Mouse (Mus musculus) brown adipose tissue, adult 24 weeks (tissue): ENCODE results near the gene Lbh. TPM values are rescaled to one million over a fixed set of nuclear protein-coding genes. Genes with fewer than 3 reads are reported as not detected.

Source experiments
- H3K27ac ChIP-seq: fragments of 200-500 bp; replicated peaks from 2 replicates; pipeline ENCODE4 v1.5.1; 2012; ENCODE audit warnings: low read depth, mild to moderate bottlenecking, low read length
- H3K4me1 ChIP-seq: fragments of 200-500 bp; 2 replicates; pipeline ENCODE4 v1.6.1; 2012; ENCODE audit warnings: low read length, mixed read lengths; ENCODE audit not compliant: control insufficient read depth, insufficient read depth, insufficient read length
- H3K4me3 ChIP-seq: fragments of 200-500 bp; 2 replicates; pipeline ENCODE4 v1.5.1; 2012; ENCODE audit warnings: low read depth, mild to moderate bottlenecking, low read length, moderate library complexity; ENCODE audit not compliant: insufficient read depth
- polyA plus RNA-seq: library from polyadenylated mRNA; stranded (reverse); fragments of >200 nt; gene quantifications from 2 replicates; pipeline ENCODE4 v1.2.4, GENCODE M21; 2012; ENCODE audit not compliant: missing spikeins, insufficient read depth, insufficient read length

Lbh gene
- polyA plus RNA-seq, 1 experiment, result 15.8 TPM

DNA sequence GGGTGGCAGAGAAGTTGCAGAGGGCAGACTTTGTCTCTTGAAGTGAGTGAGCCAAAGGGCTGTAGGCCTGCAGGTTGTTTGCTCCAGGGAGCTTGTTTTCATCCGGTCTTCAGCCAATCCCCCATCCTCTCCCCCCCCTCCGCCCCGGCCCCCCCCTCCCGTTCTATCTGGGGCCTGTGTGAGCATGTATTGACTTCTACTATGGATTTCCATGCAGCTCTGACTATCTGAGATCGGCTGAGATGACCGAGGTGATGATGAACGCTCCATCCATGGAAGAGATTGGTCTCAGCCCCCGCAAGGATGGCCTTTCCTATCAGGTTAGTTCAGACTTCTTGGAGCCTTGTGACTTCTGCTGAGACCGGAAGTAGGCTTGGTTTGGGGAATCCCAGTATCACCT lies 2.9 kb downstream of the Lbh start:
- Histone ChIP-seq H3K4me1 (peaks cover 17% of the 10 kb centered on the region), H3K27ac (no peak overlapping the region), H3K4me3 (no peak overlapping the region)

- no peak overlapping the region for H3K27ac ChIP-seq
- H3K4me1 ChIP-seq, result peaks cover 28% of the 10 kb centered on the region
- H3K4me3 ChIP-seq, result no peak overlapping the region
Observed at GRCm38 (mm10) chr17:72922206-72922605, 4.1 kb downstream of the Lbh start.

DNA sequence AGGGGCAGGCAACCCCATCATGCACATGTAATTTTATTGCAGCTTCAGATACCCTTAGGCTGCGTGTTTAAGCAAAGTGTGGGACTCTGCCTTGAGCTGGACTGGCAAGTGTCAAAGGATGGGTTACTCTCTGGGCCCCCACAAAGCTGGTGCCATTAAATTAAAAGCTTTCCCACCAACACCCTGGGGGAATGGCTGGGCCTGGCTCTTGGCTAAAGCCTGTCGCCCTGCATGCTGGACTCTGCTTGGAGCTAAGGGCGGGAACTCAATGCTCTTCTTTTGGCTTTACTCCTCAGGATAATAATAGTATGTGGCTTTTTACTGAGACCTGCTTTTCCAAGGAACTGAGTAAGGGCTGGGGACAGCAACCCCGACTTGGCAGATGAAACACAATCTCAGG lies 5.2 kb downstream of the Lbh start:
- Histone ChIP-seq H3K4me3 (no peak overlapping the region), H3K27ac (no peak overlapping the region), H3K4me1 (peaks cover 31% of the 10 kb centered on the region)

DNA sequence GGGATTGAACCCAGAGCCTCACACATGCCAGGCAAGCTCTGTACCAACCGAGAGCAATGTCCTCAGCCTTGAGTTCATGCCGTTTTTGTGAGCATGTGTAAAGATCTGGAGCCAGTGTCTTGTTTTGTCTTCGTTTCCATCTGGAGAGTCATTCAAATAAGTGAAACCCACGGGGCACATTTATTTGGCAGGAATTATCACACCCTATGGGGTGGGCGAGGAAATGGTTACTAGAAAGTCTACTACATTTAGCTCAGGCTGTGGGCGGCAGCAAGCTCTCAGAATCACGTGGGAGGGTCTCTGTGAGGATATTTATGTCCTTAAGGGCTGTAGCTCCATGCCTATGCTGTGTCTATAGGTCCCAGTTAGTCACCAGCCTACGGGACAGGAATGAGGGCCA lies 6.2 kb downstream of the Lbh start:
- no peak overlapping the region for H3K4me3 ChIP-seq
- H3K27ac ChIP-seq, result no peak overlapping the region; the same call in 1 of the 2 replicates
- H3K4me1 ChIP-seq, result peaks cover 31% of the 10 kb centered on the region

DNA sequence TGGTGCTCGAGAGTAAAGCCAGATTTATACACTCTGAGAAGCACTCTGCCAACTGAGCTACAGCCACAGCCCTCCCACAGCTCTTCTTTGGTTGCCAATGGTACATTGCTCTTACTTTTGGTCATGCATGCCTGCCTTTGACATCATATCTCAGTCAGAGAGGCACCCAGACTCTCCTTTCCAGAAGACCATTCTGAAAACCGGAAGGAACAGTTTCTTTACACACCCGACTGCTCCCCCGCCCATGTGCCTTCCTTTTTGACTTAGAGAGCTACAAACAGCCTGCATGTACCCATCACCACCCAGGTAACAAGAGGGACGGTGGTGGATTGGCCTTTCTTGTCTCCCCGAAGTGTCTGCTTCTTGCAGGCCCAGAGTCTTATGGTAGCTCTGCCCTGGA lies 7.0 kb downstream of the Lbh start:
- peak overlapping the region; percentile 80 for H3K27ac ChIP-seq
- no peak overlapping the region; the same call in 1 of the 2 replicates for H3K4me3 ChIP-seq
- H3K4me1 ChIP-seq, result peaks cover 31% of the 10 kb centered on the region

GRCm38 (mm10) chr17:72925804-72926617 lies 7.9 kb downstream of the Lbh start:
- Histone ChIP-seq H3K4me1 (peaks cover 31% of the 10 kb centered on the region), H3K4me3 (no peak overlapping the region; the same call in 1 of the 2 replicates), H3K27ac (peak overlapping the region; percentile 80)

- H3K4me3 ChIP-seq, result no peak overlapping the region
- H3K4me1 ChIP-seq, result peaks cover 31% of the 10 kb centered on the region
- peak overlapping the region; percentile 33; the same call in 1 of the 2 replicates for H3K27ac ChIP-seq
Observed at GRCm38 (mm10) chr17:72926994-72927393, 8.9 kb downstream of the Lbh start.

DNA sequence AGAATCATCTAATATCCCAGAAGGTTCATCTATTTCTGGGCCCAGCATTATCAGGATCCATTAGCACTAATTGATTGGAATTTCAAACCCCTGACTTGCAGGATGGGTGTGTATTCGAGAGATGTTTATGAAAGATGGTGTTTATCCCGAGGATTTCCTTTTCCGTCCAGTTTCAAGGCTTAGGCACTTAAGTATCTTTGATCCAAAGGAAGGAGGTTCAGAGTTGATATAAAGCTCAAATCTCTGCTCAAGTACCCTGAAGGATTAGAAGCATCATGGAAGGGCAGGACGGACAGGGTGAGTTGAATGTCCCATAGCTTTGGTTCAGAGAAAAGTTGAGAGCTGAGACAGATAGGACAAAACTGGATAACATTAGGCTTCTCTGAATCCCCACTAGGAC lies 15.0 kb downstream of the Lbh start:
- Histone ChIP-seq H3K4me3 (no peak overlapping the region), H3K27ac (no peak overlapping the region), H3K4me1 (peaks cover 21% of the 10 kb centered on the region)

DNA sequence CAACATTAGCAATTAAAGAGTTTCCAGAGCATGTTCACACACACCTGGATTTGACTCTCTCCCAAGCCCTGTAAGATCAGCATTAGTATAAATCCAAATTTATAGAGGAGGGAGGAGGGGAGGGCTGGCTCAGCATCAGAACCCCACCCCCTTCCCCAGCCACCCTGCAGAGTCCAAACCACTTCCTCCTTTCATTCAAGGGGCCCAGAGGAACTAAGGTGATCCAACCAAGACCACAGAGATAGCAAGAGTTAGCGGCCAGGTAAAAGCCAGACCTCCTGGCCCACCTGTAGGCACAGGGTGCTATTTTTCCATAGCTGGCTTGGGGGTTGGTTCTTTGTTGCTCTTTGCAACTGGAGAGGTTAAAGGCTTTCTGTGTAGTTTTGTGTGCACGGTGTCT lies 16.0 kb downstream of the Lbh start:
- H3K27ac ChIP-seq, result no peak overlapping the region
- peaks cover 26% of the 10 kb centered on the region for H3K4me1 ChIP-seq
- no peak overlapping the region for H3K4me3 ChIP-seq

- Histone ChIP-seq H3K27ac (peak overlapping the region; percentile 21; the same call in 1 of the 2 replicates), H3K4me3 (no peak overlapping the region), H3K4me1 (peaks cover 26% of the 10 kb centered on the region)
Observed at GRCm38 (mm10) chr17:72934653-72935052, 16.5 kb downstream of the Lbh start.

DNA sequence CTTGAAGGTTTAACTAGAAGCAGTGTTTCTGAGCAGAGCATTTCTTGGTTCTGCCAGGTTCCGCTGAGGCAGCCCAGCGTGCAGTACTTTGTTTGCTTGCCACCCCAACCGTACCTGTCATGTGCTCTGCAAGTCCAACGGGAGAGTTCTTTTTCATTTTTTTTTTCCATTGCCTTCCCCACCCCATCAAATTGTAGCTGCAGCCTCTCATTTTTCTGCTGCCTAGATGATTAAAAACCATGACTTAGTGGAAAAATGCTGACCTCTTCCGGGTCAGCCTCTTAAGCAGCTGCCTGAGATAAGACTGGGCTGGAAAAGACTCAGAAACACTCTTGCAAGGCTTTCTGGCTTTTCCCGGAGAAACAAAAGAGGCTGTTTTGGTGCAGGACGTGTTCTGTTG lies 17.8 kb downstream of the Lbh start:
- peaks cover 26% of the 10 kb centered on the region for H3K4me1 ChIP-seq
- H3K4me3 ChIP-seq, result no peak overlapping the region
- H3K27ac ChIP-seq, result peak overlapping the region; percentile 18; the same call in 1 of the 2 replicates

GRCm38 (mm10) chr17:72936336-72936735 lies 18.2 kb downstream of the Lbh start:
- H3K4me3 ChIP-seq, result no peak overlapping the region
- peaks cover 26% of the 10 kb centered on the region for H3K4me1 ChIP-seq
- H3K27ac ChIP-seq, result 0 out of 2 replicates have a peak overlapping the region, but pooled peaks have one; percentile 18

DNA sequence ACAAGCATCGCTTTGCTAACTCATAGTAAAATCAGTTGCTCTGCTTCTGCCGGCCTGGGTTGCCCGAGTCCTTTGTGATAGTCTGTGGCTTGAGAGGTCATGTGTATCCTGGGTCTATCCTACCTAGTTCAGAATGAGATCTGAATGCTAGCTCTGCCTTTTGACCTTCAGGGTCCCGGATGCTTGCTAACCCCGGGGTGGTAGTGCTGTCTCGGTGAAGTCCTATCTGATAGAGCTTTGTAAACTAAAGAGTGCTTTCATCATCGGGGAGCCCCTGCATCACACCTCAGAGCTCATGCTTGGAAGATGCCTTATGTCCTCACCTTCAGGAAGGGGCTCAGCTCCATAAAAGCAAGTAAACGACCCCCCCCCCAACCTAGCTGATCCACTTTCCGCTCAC lies 19.1 kb downstream of the Lbh start:
- Histone ChIP-seq H3K4me1 (peaks cover 26% of the 10 kb centered on the region), H3K4me3 (no peak overlapping the region), H3K27ac (no peak overlapping the region)

DNA sequence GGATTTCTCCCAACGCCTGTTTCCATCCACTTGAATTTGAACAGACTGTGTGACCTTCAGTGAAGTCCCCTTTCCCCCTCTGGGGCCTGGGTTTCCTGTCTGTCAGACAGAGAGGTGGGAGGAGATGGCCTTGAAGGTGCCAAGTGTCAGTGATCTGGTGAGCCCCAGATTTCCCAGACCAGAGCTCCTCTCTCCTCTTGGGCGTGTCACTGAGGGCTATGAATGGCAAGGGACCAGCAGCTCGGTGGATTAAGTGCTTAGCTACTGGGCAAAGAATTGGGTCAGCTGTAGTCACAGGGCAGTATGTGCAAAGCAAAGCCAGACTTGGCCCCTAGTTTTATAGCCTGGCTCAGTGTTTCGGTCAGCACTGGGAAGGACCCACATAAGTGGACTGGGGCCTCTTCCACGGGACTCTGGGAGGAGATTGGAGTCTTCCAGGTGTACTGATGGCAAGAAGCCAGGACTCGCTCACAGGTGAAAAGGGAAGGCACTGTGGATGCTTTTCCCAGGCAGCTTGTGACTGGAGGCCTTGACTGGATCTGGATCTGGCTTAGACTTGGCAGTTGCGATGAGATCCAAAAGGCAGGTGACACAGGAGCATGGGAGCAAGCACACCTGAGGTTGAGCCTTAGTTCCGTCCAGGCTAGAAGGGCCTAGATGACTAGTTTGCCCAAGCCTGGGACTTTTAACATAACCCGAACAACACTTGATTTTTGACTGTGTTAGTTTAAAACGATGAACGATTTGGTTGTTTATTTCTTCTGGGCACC lies 20.1 kb downstream of the Lbh start:
- no peak overlapping the region for H3K27ac ChIP-seq
- H3K4me1 ChIP-seq, result peaks cover 26% of the 10 kb centered on the region
- no peak overlapping the region for H3K4me3 ChIP-seq

DNA sequence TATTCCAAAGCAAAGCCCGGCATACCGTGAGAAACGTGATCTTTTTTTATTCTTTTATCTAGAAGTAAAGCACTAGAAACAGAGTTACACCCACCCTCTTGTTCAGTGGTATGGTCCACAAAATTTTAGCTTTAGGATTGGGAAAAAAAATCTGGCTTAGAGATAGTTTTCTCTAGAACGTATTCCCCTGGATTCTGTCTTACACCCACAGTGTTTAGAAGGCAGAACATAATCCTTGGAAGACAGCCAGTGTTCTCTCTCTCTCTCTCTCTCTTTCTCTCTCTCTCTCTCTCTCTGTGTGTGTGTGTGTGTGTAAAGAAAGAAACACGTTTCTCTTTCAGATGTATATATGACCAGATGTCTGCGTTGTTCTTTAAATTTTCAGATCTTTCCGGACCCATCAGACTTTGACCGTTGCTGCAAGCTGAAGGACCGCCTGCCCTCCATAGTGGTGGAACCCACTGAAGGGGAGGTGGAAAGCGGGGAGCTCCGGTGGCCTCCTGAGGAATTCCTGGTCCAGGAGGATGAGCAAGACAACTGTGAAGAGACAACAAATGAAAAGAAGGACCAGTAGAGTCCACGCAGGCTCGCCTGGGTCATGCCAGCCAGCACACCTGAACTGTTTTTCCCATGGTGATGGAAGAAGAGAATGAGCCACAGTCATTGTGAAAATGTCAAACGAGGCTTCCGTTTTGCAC lies 20.9 kb downstream of the Lbh start:
- Histone ChIP-seq H3K4me3 (no peak overlapping the region), H3K27ac (no peak overlapping the region), H3K4me1 (peaks cover 26% of the 10 kb centered on the region)
